Comparison of ENCODE assay signal across 8 mouse cellular contexts in genomic region chr4:133675594-133676016, GRCm38 (mm10). TPM values are rescaled to one million over a fixed set of nuclear protein-coding genes. Genes with fewer than 3 reads are reported as not detected.
A peak's percentile ranks its signal among the peaks of the same experiment; 100 is the strongest.
DNase-seq lines count a peak whose midpoint lies in the region; ATAC-seq lines count a peak whose summit lies in the region.

No protein-coding gene starts in this region.

- H3K4me1 ChIP-seq in forebrain, embryonic 15.5 days = peaks cover 49% of the 10 kb centered on the region
- peaks cover 3% of the 10 kb centered on the region for H3K4me1 ChIP-seq in hindbrain, embryonic 11.5 days (replicated peaks; ENCODE audit: control insufficient read depth, insufficient read depth, low read length)
- H3K4me1 ChIP-seq in limb, embryonic 15.5 days = peaks cover 40% of the 10 kb centered on the region
- H3K4me1 ChIP-seq in midbrain, embryonic 16.5 days (ENCODE audit: control insufficient read depth, insufficient read depth, low read length) = peaks cover 18% of the 10 kb centered on the region

- H3K27ac ChIP-seq in forebrain, embryonic 15.5 days (replicated peaks) = peak overlapping the region; percentile 63
- peak overlapping the region; percentile 40 for H3K27ac ChIP-seq in hindbrain, embryonic 11.5 days (ENCODE audit: low read depth, low read length)
- peak overlapping the region; percentile 60; the same call in 1 of the 2 replicates for H3K27ac ChIP-seq in limb, embryonic 15.5 days
- peak overlapping the region; percentile 36; the same call in 1 of the 2 replicates for H3K27ac ChIP-seq in midbrain, embryonic 16.5 days (ENCODE audit: low read length)

- H3K36me3 ChIP-seq in forebrain, embryonic 15.5 days = peaks cover 15% of the 10 kb centered on the region
- peaks cover 4% of the 10 kb centered on the region; the same call in 1 of the 2 replicates for H3K36me3 ChIP-seq in hindbrain, embryonic 11.5 days (ENCODE audit: control insufficient read depth, insufficient read depth, low read length)
- peaks cover 24% of the 10 kb centered on the region for H3K36me3 ChIP-seq in limb, embryonic 15.5 days
- peaks cover 3% of the 10 kb centered on the region; the same call in 1 of the 2 replicates for H3K36me3 ChIP-seq in midbrain, embryonic 16.5 days (ENCODE audit: control insufficient read depth, insufficient read depth, low read length)

- no peak overlapping the region for H3K4me2 ChIP-seq in forebrain, embryonic 15.5 days (replicated peaks)
- no peak overlapping the region for H3K4me2 ChIP-seq in hindbrain, embryonic 11.5 days (replicated peaks; ENCODE audit: low read depth, low read length)
- H3K4me2 ChIP-seq in limb, embryonic 15.5 days = no peak overlapping the region
- no peak overlapping the region for H3K4me2 ChIP-seq in midbrain, embryonic 16.5 days (ENCODE audit: low read length)

- no peak overlapping the region for H3K4me3 ChIP-seq in forebrain, embryonic 15.5 days
- H3K4me3 ChIP-seq in hindbrain, embryonic 11.5 days (ENCODE audit: low read depth, low read length) = no peak overlapping the region
- H3K4me3 ChIP-seq in limb, embryonic 15.5 days = no peak overlapping the region
- H3K4me3 ChIP-seq in midbrain, embryonic 16.5 days (ENCODE audit: low read depth, low read length) = no peak overlapping the region

- H3K9me3 ChIP-seq in forebrain, embryonic 15.5 days = no peaks in the 10 kb centered on the region
- no peaks in the 10 kb centered on the region for H3K9me3 ChIP-seq in hindbrain, embryonic 11.5 days (ENCODE audit: control insufficient read depth, low read length)
- no peaks in the 10 kb centered on the region for H3K9me3 ChIP-seq in limb, embryonic 15.5 days
- no peaks in the 10 kb centered on the region for H3K9me3 ChIP-seq in midbrain, embryonic 16.5 days (replicated peaks; ENCODE audit: control insufficient read depth, low read length, poor library complexity, severe bottlenecking)

- DNase-seq in MEL-GATA-1-ER (ENCODE audit: extremely low read depth, low read depth) = peak; percentile 88
- peak; percentile 49 to 71 for DNase-seq in adrenal gland, postnatal 4 days (ENCODE audit: low spot score in 2 of 2)
- DNase-seq in hindbrain, embryonic 11.5 days (ENCODE audit: low spot score) = peak; percentile 78
- DNase-seq in B cell, adult 2 months = no peak

- H3K27me3 ChIP-seq in forebrain, embryonic 15.5 days = no peaks in the 10 kb centered on the region
- H3K27me3 ChIP-seq in hindbrain, embryonic 11.5 days (ENCODE audit: control insufficient read depth, insufficient read depth, low read length) = no peaks in the 10 kb centered on the region
- H3K27me3 ChIP-seq in limb, embryonic 15.5 days = no peaks in the 10 kb centered on the region
- no peaks in the 10 kb centered on the region for H3K27me3 ChIP-seq in midbrain, embryonic 16.5 days (ENCODE audit: control insufficient read depth, insufficient read depth, low read depth, low read length)

- WGBS in forebrain, embryonic 15.5 days = 2% methylated on average over 5 of the region's 5 CpGs
- WGBS in hindbrain, embryonic 11.5 days = 0% methylated on average over 5 of the region's 5 CpGs
- WGBS in limb, embryonic 15.5 days = 9% methylated on average over 5 of the region's 5 CpGs
- WGBS in midbrain, embryonic 16.5 days = 0% methylated on average over 5 of the region's 5 CpGs

- 0 out of 2 replicates have a peak, but pooled peaks have one; percentile 20 for ATAC-seq in forebrain, embryonic 15.5 days (replicated peaks)
- ATAC-seq in hindbrain, embryonic 11.5 days (ENCODE audit: low FRiP score) = peak; percentile 64
- ATAC-seq in limb, embryonic 15.5 days (ENCODE audit: insufficient number of reproducible peaks, low FRiP score, low TSS enrichment, low read depth) = no peak
- no peak for ATAC-seq in midbrain, embryonic 16.5 days
- ATAC-seq in inflammation-experienced regulatory T-cells, adult 6 months = no peak

- no peak overlapping the region for H3K9ac ChIP-seq in forebrain, embryonic 15.5 days (replicated peaks)
- no peak overlapping the region for H3K9ac ChIP-seq in hindbrain, embryonic 11.5 days (ENCODE audit: low read depth, low read length)
- H3K9ac ChIP-seq in limb, embryonic 15.5 days = no peak overlapping the region
- no peak overlapping the region for H3K9ac ChIP-seq in midbrain, embryonic 16.5 days (ENCODE audit: low read depth, low read length)

RNA-seq across cellular contexts. Expression of gene Pigv, which starts 3.2 kb away (rescaled TPM):
- 10 to 100 TPM; 19.8 to 20.2 TPM for total RNA-seq in adrenal gland, postnatal 4 days (2021)
- polyA plus RNA-seq in forebrain, embryonic 15.5 days (2015; fragmentation: Nextera tagmentation; extraction: Ambion mirVana) = 16.5 and 16.9 TPM in 2 replicates
- 10.0 and 10.7 TPM in 2 replicates for polyA plus RNA-seq in hindbrain, embryonic 11.5 days (2014; fragmentation: Nextera tagmentation; extraction: Ambion mirVana)
- polyA plus RNA-seq in limb, embryonic 15.5 days (2015; fragmentation: Nextera tagmentation; extraction: Ambion mirVana) = 14.6 and 15.3 TPM in 2 replicates
- 14.7 and 18.5 TPM in 2 replicates for polyA plus RNA-seq in midbrain, embryonic 16.5 days (2015; fragmentation: Nextera tagmentation; extraction: Ambion mirVana)
- polyA plus RNA-seq in inflammation-experienced regulatory T-cells, adult 6 months (2017; shearing (Covaris generic)) = 10 to 100 TPM; 10.3 to 13.8 (median 11.3) TPM

RNA-seq across cellular contexts. Expression of gene Zdhhc18, which starts 25.7 kb away (rescaled TPM):
- total RNA-seq in adrenal gland, postnatal 4 days (2021) = 10 to 100 TPM; 20.8 to 23.9 TPM
- polyA plus RNA-seq in forebrain, embryonic 15.5 days (2015; fragmentation: Nextera tagmentation; extraction: Ambion mirVana) = 4.9 and 6.3 TPM in 2 replicates
- 2.0 and 2.8 TPM in 2 replicates for polyA plus RNA-seq in hindbrain, embryonic 11.5 days (2014; fragmentation: Nextera tagmentation; extraction: Ambion mirVana)
- polyA plus RNA-seq in limb, embryonic 15.5 days (2015; fragmentation: Nextera tagmentation; extraction: Ambion mirVana) = 2.9 and 3.6 TPM in 2 replicates
- polyA plus RNA-seq in midbrain, embryonic 16.5 days (2015; fragmentation: Nextera tagmentation; extraction: Ambion mirVana) = 3.5 and 4.7 TPM in 2 replicates
- polyA plus RNA-seq in inflammation-experienced regulatory T-cells, adult 6 months (2017; shearing (Covaris generic)) = 10 to 100 TPM; 22.8 to 25.9 (median 23.1) TPM

Comparison
In these comparisons a context has a peak if more than half of its experiments do, and no peak if none do; other contexts are left out.
1. DNase-seq: peak in MEL-GATA-1-ER (single experiment), adrenal gland, postnatal 4 days (2 of 2) and hindbrain, embryonic 11.5 days (single experiment); none in B cell, adult 2 months (0 of 2).
2. ATAC-seq: peak in forebrain, embryonic 15.5 days (single experiment) and hindbrain, embryonic 11.5 days (single experiment); none in limb, embryonic 15.5 days (single experiment), midbrain, embryonic 16.5 days (single experiment) and inflammation-experienced regulatory T-cells, adult 6 months (single experiment).
3. Peak in every context shown above with its lines, with median percentiles within 50 percentile points of each other: H3K27ac ChIP-seq.